Mouse (Mus musculus) myocyte (in vitro differentiated cells): ENCODE results near the gene Coa7. TPM values are rescaled to one million over a fixed set of nuclear protein-coding genes. Genes with fewer than 3 reads are reported as not detected.

Source experiments
- H3K27me3 ChIP-seq: one replicate; pipeline ENCODE4 v1.6.1; 2011; ENCODE audit not compliant: control insufficient read depth, insufficient read depth, insufficient read length
- H3K36me3 ChIP-seq: one replicate; pipeline ENCODE4 v1.6.1; 2011; ENCODE audit not compliant: control insufficient read depth, insufficient read depth
- H3K4me2 ChIP-seq: one replicate; pipeline ENCODE4 v1.6.1; 2011; ENCODE audit warnings: low read depth, control low read depth
- H3K4me3 ChIP-seq: one replicate; pipeline ENCODE4 v1.5.1; 2011; ENCODE audit warnings: mild to moderate bottlenecking, control low read depth, moderate library complexity
- H3K79me2 ChIP-seq: one replicate; pipeline ENCODE4 v1.6.1; 2011; ENCODE audit not compliant: control insufficient read depth, insufficient read depth
- H3ac ChIP-seq: one replicate; pipeline ENCODE4 v1.6.1; 2011; ENCODE audit not compliant: control insufficient read depth, insufficient read length
- CEBPB ChIP-seq: IDR thresholded peaks from 2 replicates; pipeline ENCODE4 v1.6.1; 2011; ENCODE audit warnings: mild to moderate bottlenecking, moderate library complexity; ENCODE audit not compliant: poor library complexity, insufficient read depth, severe bottlenecking
- E2F4 ChIP-seq: IDR thresholded peaks from one replicate; pipeline ENCODE4 v1.6.1; 2011; ENCODE audit warnings: mild to moderate bottlenecking, control low read depth, moderate library complexity; ENCODE audit not compliant: insufficient read depth
- MAX ChIP-seq: IDR thresholded peaks from one replicate; pipeline ENCODE4 v1.6.1; 2011; ENCODE audit warnings: low read depth, mild to moderate bottlenecking, control low read depth
- MYOD1 ChIP-seq, 3 experiments: IDR thresholded peaks; one replicate each; pipeline ENCODE4 v1.6.1; 2011; ENCODE audit warnings: control low read depth in 2 of 3, low read depth in 2 of 3, mild to moderate bottlenecking in 2 of 3, moderate library complexity in 1 of 3; ENCODE audit not compliant: insufficient read length in 2 of 3, control insufficient read depth in 1 of 3
- MYOG ChIP-seq, 3 experiments: IDR thresholded peaks; one replicate each; pipeline ENCODE4 v1.6.1; 2011; ENCODE audit warnings: control low read depth in 2 of 3, low read depth in 2 of 3, mild to moderate bottlenecking in 2 of 3; ENCODE audit not compliant: insufficient read length in 2 of 3, control insufficient read depth in 1 of 3, insufficient read depth in 1 of 3
- POLR2A ChIP-seq: IDR thresholded peaks from one replicate; pipeline ENCODE4 v1.6.1; 2011; ENCODE audit warnings: low read depth, mild to moderate bottlenecking, control low read depth, moderate library complexity; ENCODE audit not compliant: insufficient read length
- POLR2AphosphoS2 ChIP-seq: IDR thresholded peaks from one replicate; pipeline ENCODE4 v1.6.1; 2011; ENCODE audit warnings: low read depth, control low read depth; ENCODE audit not compliant: insufficient read length
- REST ChIP-seq: IDR thresholded peaks from one replicate; pipeline ENCODE4 v1.6.1; 2011; ENCODE audit warnings: mild to moderate bottlenecking, control low read depth, moderate library complexity; ENCODE audit not compliant: insufficient read depth, insufficient read length
- SRF ChIP-seq: IDR thresholded peaks from one replicate; pipeline ENCODE4 v1.6.1; 2011; ENCODE audit warnings: low read depth; ENCODE audit not compliant: control insufficient read depth, insufficient read length
- TCF12 ChIP-seq: IDR thresholded peaks from one replicate; pipeline ENCODE4 v1.6.1; 2011; ENCODE audit warnings: mild to moderate bottlenecking, control low read depth; ENCODE audit not compliant: poor library complexity, insufficient read depth, severe bottlenecking
- TCF3 ChIP-seq: IDR thresholded peaks from one replicate; pipeline ENCODE4 v1.6.1; 2011; ENCODE audit warnings: low read depth, control low read depth; ENCODE audit not compliant: insufficient read length
- USF1 ChIP-seq: IDR thresholded peaks from one replicate; pipeline ENCODE4 v1.6.1; 2011; ENCODE audit warnings: low read depth, mild to moderate bottlenecking, control low read depth, moderate library complexity
- polyA plus RNA-seq: library from polyadenylated mRNA; unstranded; fragments of >200 nt; fragmentation: generic; extraction: Trizol; gene quantifications from one replicate; pipeline ENCODE4 v1.2.1, GENCODE M21; 2012; ENCODE audit warnings: missing spikeins

The Coa7 gene
- polyA plus RNA-seq, 1 experiment: 31.9 TPM

- Histone ChIP-seq H3K36me3 (peaks cover 2% of the 10 kb centered on the region), H3K4me2 (no peak overlapping the region), H3K79me2 (no peaks in the 10 kb centered on the region), H3ac (no peak overlapping the region), H3K4me3 (no peak overlapping the region), H3K27me3 (no peaks in the 10 kb centered on the region)
- TF ChIP-seq CEBPB (no peak), E2F4 (no peak), MAX (no peak), USF1 (no peak)
Observed at GRCm38 (mm10) chr4:108335413-108335812, 7.5 kb downstream of the Coa7 start.

GRCm38 (mm10) chr4:108336765-108337164 lies 8.8 kb downstream of the Coa7 start:
- peaks cover 2% of the 10 kb centered on the region for H3K36me3 ChIP-seq
- no peaks in the 10 kb centered on the region for H3K79me2 ChIP-seq
- no peaks in the 10 kb centered on the region for H3K27me3 ChIP-seq
- H3K4me3 ChIP-seq: no peak overlapping the region
- H3ac ChIP-seq: no peak overlapping the region
- TF ChIP-seq CEBPB (no peak), MAX (no peak), MYOG (IDR thresholded peaks at IDR 0.05; ENCODE audit: control insufficient read depth in 1 of 3, insufficient read depth in 1 of 3, insufficient read length in 2 of 3, low read depth in 2 of 3) (no peak), TCF12 (no peak), POLR2AphosphoS2 (no peak), TCF3 (no peak), SRF (no peak), POLR2A (no peak), MYOD1 (IDR thresholded peaks at IDR 0.05; ENCODE audit: control insufficient read depth in 1 of 3, insufficient read length in 2 of 3, low read depth in 2 of 3) (no peak), E2F4 (no peak), USF1 (no peak), REST (no peak)
- no peak overlapping the region for H3K4me2 ChIP-seq

- H3K36me3 ChIP-seq: peaks cover 2% of the 10 kb centered on the region
- TF ChIP-seq POLR2AphosphoS2 (no peak), MYOG (IDR thresholded peaks at IDR 0.05; ENCODE audit: control insufficient read depth in 1 of 3, insufficient read depth in 1 of 3, insufficient read length in 2 of 3, low read depth in 2 of 3) (no peak), POLR2A (no peak), E2F4 (no peak), MYOD1 (IDR thresholded peaks at IDR 0.05; ENCODE audit: control insufficient read depth in 1 of 3, insufficient read length in 2 of 3, low read depth in 2 of 3) (no peak), REST (no peak), MAX (no peak), TCF3 (no peak), TCF12 (no peak), CEBPB (no peak), USF1 (no peak), SRF (no peak)
- H3K4me3 ChIP-seq: no peak overlapping the region
- H3K27me3 ChIP-seq: no peaks in the 10 kb centered on the region
- H3K4me2 ChIP-seq: no peak overlapping the region
- H3ac ChIP-seq: no peak overlapping the region
- H3K79me2 ChIP-seq: no peaks in the 10 kb centered on the region
Observed at GRCm38 (mm10) chr4:108337817-108338216, 9.9 kb downstream of the Coa7 start.

GRCm38 (mm10) chr4:108338321-108338733 lies 10.4 kb downstream of the Coa7 start:
- Histone ChIP-seq H3K79me2 (no peaks in the 10 kb centered on the region), H3ac (no peak overlapping the region), H3K27me3 (no peaks in the 10 kb centered on the region), H3K4me3 (no peak overlapping the region), H3K36me3 (peaks cover 2% of the 10 kb centered on the region), H3K4me2 (no peak overlapping the region)
- TF ChIP-seq E2F4 (no peak), MYOD1 (IDR thresholded peaks at IDR 0.05; ENCODE audit: control insufficient read depth in 1 of 3, insufficient read length in 2 of 3, low read depth in 2 of 3) (no peak), MAX (no peak), TCF3 (no peak)

- peaks cover 2% of the 10 kb centered on the region for H3K36me3 ChIP-seq
- H3K4me2 ChIP-seq: no peak overlapping the region
- no peaks in the 10 kb centered on the region for H3K27me3 ChIP-seq
- TF ChIP-seq TCF3 (no peak), REST (no peak), MYOD1 (IDR thresholded peaks at IDR 0.05; ENCODE audit: control insufficient read depth in 1 of 3, insufficient read length in 2 of 3, low read depth in 2 of 3) (no peak), MAX (no peak), E2F4 (no peak), TCF12 (no peak), POLR2AphosphoS2 (no peak), USF1 (no peak), POLR2A (no peak), MYOG (IDR thresholded peaks at IDR 0.05; ENCODE audit: control insufficient read depth in 1 of 3, insufficient read depth in 1 of 3, insufficient read length in 2 of 3, low read depth in 2 of 3) (no peak), CEBPB (no peak), SRF (no peak)
- H3K79me2 ChIP-seq: no peaks in the 10 kb centered on the region
- H3ac ChIP-seq: no peak overlapping the region
- no peak overlapping the region for H3K4me3 ChIP-seq
Observed at GRCm38 (mm10) chr4:108338811-108339210, 10.9 kb downstream of the Coa7 start.
